In the genomic region with DNA sequence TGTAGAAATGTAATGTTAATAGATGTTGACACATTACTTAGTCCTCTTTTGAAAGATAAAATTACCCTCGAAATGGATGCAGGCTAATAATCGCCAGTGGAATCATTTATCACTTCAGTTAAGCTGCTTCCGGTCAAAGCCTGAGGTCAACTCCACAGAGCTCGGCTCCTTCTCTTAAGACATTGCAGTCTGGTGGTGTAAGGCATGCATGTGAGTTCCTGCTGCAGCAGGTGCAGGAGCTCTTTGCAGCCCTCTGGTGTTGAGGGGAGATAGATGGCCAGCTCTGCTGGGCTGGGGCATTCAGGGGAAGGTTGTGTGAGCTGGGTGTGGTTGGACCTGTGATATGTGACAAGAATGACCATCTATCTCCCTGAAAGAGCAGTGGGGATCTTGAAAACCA, we compare ENCODE assay signal across 17 mouse cellular contexts.
"Had no signal": no experiment of that assay in that cellular context is flagged by ENCODE, and none has a peak within 500 bp of the region (broad histone marks: within the 10 kb centered on the region; RNA-seq: fewer than 3 reads in every experiment).

No protein-coding gene starts in this region.

- H3K9ac ChIP-seq: limb, embryonic 15.5 days; liver, embryonic 15.5 days; lung, embryonic 14.5 days; neural tube, embryonic 13.5 days had no signal

- H3K4me1 ChIP-seq: limb, embryonic 15.5 days; liver, embryonic 15.5 days; neural tube, embryonic 13.5 days had no signal

- H3K36me3 ChIP-seq: limb, embryonic 15.5 days; liver, embryonic 15.5 days; midbrain, embryonic 10.5 days; neural tube, embryonic 13.5 days had no signal

- H3K9me3 ChIP-seq: limb, embryonic 15.5 days; liver, embryonic 15.5 days; midbrain, embryonic 10.5 days; neural tube, embryonic 13.5 days had no signal

- H3K4me2 ChIP-seq: limb, embryonic 15.5 days; liver, embryonic 15.5 days; lung, embryonic 14.5 days; neural tube, embryonic 13.5 days had no signal

- H3K4me3 ChIP-seq: left cerebral cortex, adult 2 months; limb, embryonic 15.5 days; liver, embryonic 15.5 days; midbrain, embryonic 10.5 days; neural tube, embryonic 13.5 days had no signal

- H3K27ac ChIP-seq: left cerebral cortex, adult 2 months; limb, embryonic 15.5 days; liver, embryonic 15.5 days; macrophage; midbrain, embryonic 10.5 days; neural tube, embryonic 13.5 days had no signal

- H3K27me3 ChIP-seq: limb, embryonic 15.5 days; liver, embryonic 15.5 days; neural tube, embryonic 13.5 days had no signal

- DNase-seq: kidney, adult 11 months; kidney, postnatal 10 days; kidney, postnatal 4 days; lung, embryonic 14.5 days; lung, postnatal 10 days; midbrain, embryonic 14.5 days; retina, postnatal 1 day; right cerebral cortex, postnatal 4 days; spleen, adult 18-20 months; thymus, adult 2 months; thymus, postnatal 36 days had no signal
